8 mouse cellular contexts compared by ENCODE assay signal in genomic region chr3:41082885-41083789, GRCm38 (mm10). TPM values are rescaled to one million over a fixed set of nuclear protein-coding genes. Genes with fewer than 3 reads are reported as not detected.
A peak's percentile ranks its signal among the peaks of the same experiment; 100 is the strongest.
DNase-seq lines count a peak whose midpoint lies in the region; ATAC-seq and TF ChIP-seq lines count a peak whose summit lies in the region.

Pgrmc2 (minus strand) TSS chr3:41083046.

- peak within 1 kb of the TSS; percentile 88 for H3K4me2 ChIP-seq in heart, embryonic 11.5 days
- H3K4me2 ChIP-seq in kidney, embryonic 16.5 days (replicated peaks; ENCODE audit: low read depth, low read length) = peak within 1 kb of the TSS; percentile 71
- H3K4me2 ChIP-seq in myocyte (ENCODE audit: low read depth) = peak within 1 kb of the TSS; percentile 95

- peak; percentile 98 for ATAC-seq in heart, embryonic 11.5 days (replicated peaks; ENCODE audit: insufficient number of reproducible peaks, low FRiP score, low TSS enrichment)
- ATAC-seq in kidney, embryonic 16.5 days (ENCODE audit: low FRiP score, low TSS enrichment) = peak; percentile 98

- WGBS in heart, embryonic 11.5 days (ENCODE audit: insufficient replicate concordance) = under 1% methylated on average over 94 of the region's 95 CpGs
- WGBS in kidney, embryonic 16.5 days = under 1% methylated on average over 92 of the region's 95 CpGs
- under 1% methylated on average over 94 of the region's 95 CpGs for WGBS in liver, adult 2 months

- peaks cover 52% of the 10 kb centered on the region for H3K79me2 ChIP-seq in C2C12 (ENCODE audit: control insufficient read depth, insufficient read depth)
- H3K79me2 ChIP-seq in liver, adult 2 months (ENCODE audit: control insufficient read depth, insufficient read depth, low read length) = peaks cover 12% of the 10 kb centered on the region; the same call in 1 of the 2 replicates
- peaks cover 44% of the 10 kb centered on the region for H3K79me2 ChIP-seq in myocyte (ENCODE audit: control insufficient read depth, insufficient read depth)

- H3K9ac ChIP-seq in heart, embryonic 11.5 days (ENCODE audit: low read depth, low read length) = peak within 1 kb of the TSS; percentile 89
- H3K9ac ChIP-seq in kidney, embryonic 16.5 days (replicated peaks; ENCODE audit: low read length) = peak within 1 kb of the TSS; percentile 84
- peak within 1 kb of the TSS; percentile 95 for H3K9ac ChIP-seq in liver, adult 2 months (ENCODE audit: low read depth, low read length)

- H3K36me3 ChIP-seq in C2C12 (ENCODE audit: control insufficient read depth, insufficient read depth) (peaks cover 9% of the 10 kb centered on the region), myocyte (ENCODE audit: control insufficient read depth, insufficient read depth) (no peaks in the 10 kb centered on the region)
- peaks cover 10% of the 10 kb centered on the region for H3K36me3 ChIP-seq in erythroblast, embryonic 14.5 days (ENCODE audit: control insufficient read depth)
- no peaks in the 10 kb centered on the region for H3K36me3 ChIP-seq in heart, embryonic 11.5 days (ENCODE audit: control insufficient read depth, insufficient read depth, low read length)
- no peaks in the 10 kb centered on the region for H3K36me3 ChIP-seq in kidney, embryonic 16.5 days (ENCODE audit: insufficient read depth, low read length)
- no peaks in the 10 kb centered on the region for H3K36me3 ChIP-seq in liver, adult 2 months (ENCODE audit: control insufficient read depth, insufficient read depth, low read length)
- H3K36me3 ChIP-seq in splenic B cell, adult 2 months (ENCODE audit: control insufficient read depth, insufficient read depth, low read length, poor library complexity, severe bottlenecking) = no peaks in the 10 kb centered on the region

- TF ChIP-seq CTCF in C2C12 (IDR thresholded peaks at IDR 0.05; ENCODE audit: control insufficient read depth, insufficient read depth, insufficient read length) = no peak
- peak; percentile 10; the same call in 1 of the 2 replicates for TF ChIP-seq CTCF in brain, embryonic 14.5 days (IDR thresholded peaks at IDR 0.05; ENCODE audit: borderline replicate concordance, extremely low read depth, insufficient read depth, insufficient read length)
- no peak for TF ChIP-seq CTCF in liver, adult 2 months (IDR thresholded peaks at IDR 0.05; ENCODE audit: low read depth, low read length)

- H3K4me3 ChIP-seq in C2C12 (ENCODE audit: insufficient read depth, poor library complexity, severe bottlenecking) (peak within 1 kb of the TSS; percentile 84), myocyte (peak within 1 kb of the TSS; percentile 49)
- H3K4me3 ChIP-seq in erythroblast, embryonic 14.5 days (replicated peaks) = peak within 1 kb of the TSS; percentile 79
- peak within 1 kb of the TSS; percentile 96 for H3K4me3 ChIP-seq in heart, embryonic 11.5 days (ENCODE audit: low read depth, low read length)
- peak within 1 kb of the TSS; percentile 93 for H3K4me3 ChIP-seq in kidney, embryonic 16.5 days (ENCODE audit: low read length)
- H3K4me3 ChIP-seq in liver, adult 2 months (ENCODE audit: insufficient read depth, low read depth, low read length) = peak within 1 kb of the TSS; percentile 87

- H3K4me1 ChIP-seq in erythroblast, embryonic 14.5 days (ENCODE audit: control insufficient read depth) = peaks cover 41% of the 10 kb centered on the region
- peaks cover 11% of the 10 kb centered on the region for H3K4me1 ChIP-seq in heart, embryonic 11.5 days (ENCODE audit: control insufficient read depth, insufficient read depth, low read length)
- H3K4me1 ChIP-seq in kidney, embryonic 16.5 days (ENCODE audit: insufficient read depth, low read length) = peaks cover 17% of the 10 kb centered on the region
- H3K4me1 ChIP-seq in liver, adult 2 months (ENCODE audit: control insufficient read depth, insufficient read depth, low read length) = peaks cover 14% of the 10 kb centered on the region

- H3K27me3 ChIP-seq in C2C12 (ENCODE audit: control insufficient read depth, insufficient read depth, insufficient read length) = no peaks in the 10 kb centered on the region
- peaks cover 6% of the 10 kb centered on the region; the same call in 1 of the 2 replicates for H3K27me3 ChIP-seq in erythroblast, embryonic 14.5 days (ENCODE audit: control insufficient read depth)
- no peaks in the 10 kb centered on the region for H3K27me3 ChIP-seq in heart, embryonic 11.5 days (ENCODE audit: control insufficient read depth, insufficient read depth, low read length)
- H3K27me3 ChIP-seq in kidney, embryonic 16.5 days (ENCODE audit: insufficient read depth, low read length) = no peaks in the 10 kb centered on the region
- no peaks in the 10 kb centered on the region for H3K27me3 ChIP-seq in liver, adult 2 months (ENCODE audit: control insufficient read depth, insufficient read depth, low read length)
- H3K27me3 ChIP-seq in myocyte (ENCODE audit: control insufficient read depth, insufficient read depth, insufficient read length) = no peaks in the 10 kb centered on the region
- H3K27me3 ChIP-seq in splenic B cell, adult 2 months (ENCODE audit: control insufficient read depth, insufficient read depth, low read length, poor library complexity, severe bottlenecking) = no peaks in the 10 kb centered on the region

- H3K79me3 ChIP-seq in C2C12 (ENCODE audit: low read depth) = peaks cover 40% of the 10 kb centered on the region

- H3K27ac ChIP-seq in heart, embryonic 11.5 days (ENCODE audit: low read depth, low read length) = peak within 1 kb of the TSS; percentile 91
- H3K27ac ChIP-seq in kidney, embryonic 16.5 days (ENCODE audit: low read length) = peak within 1 kb of the TSS; percentile 82
- H3K27ac ChIP-seq in liver, adult 2 months (replicated peaks; ENCODE audit: insufficient read depth, low read depth, low read length) = peak within 1 kb of the TSS; percentile 91

- TF ChIP-seq POLR2A in brain, embryonic 14.5 days (IDR thresholded peaks at IDR 0.05; ENCODE audit: borderline replicate concordance, extremely low read depth, insufficient read depth, insufficient read length, poor library complexity, severe bottlenecking) = peak; percentile 92
- TF ChIP-seq POLR2A in liver, adult 2 months (IDR thresholded peaks at IDR 0.05; ENCODE audit: extremely low read depth, insufficient read depth, low read length) = peak; percentile 94
- peak; percentile 98 for TF ChIP-seq POLR2A in myocyte (IDR thresholded peaks at IDR 0.05; ENCODE audit: insufficient read length, low read depth)

- H3ac ChIP-seq in C2C12 (ENCODE audit: control insufficient read depth, insufficient read length, low read depth) (peak within 1 kb of the TSS; percentile 95), myocyte (ENCODE audit: control insufficient read depth, insufficient read length) (peak within 1 kb of the TSS; percentile 72)

- peak; percentile 100 for DNase-seq in brain, embryonic 14.5 days (ENCODE audit: low read depth)
- peak; percentile 92 for DNase-seq in liver, adult 2 months (ENCODE audit: extremely low read depth, low read depth, low spot score)
- peak; percentile 100 for DNase-seq in splenic B cell, adult 2 months (ENCODE audit: low read depth, low spot score)

- no peaks in the 10 kb centered on the region for H3K9me3 ChIP-seq in erythroblast, embryonic 14.5 days (ENCODE audit: control insufficient read depth, low read length)
- no peaks in the 10 kb centered on the region for H3K9me3 ChIP-seq in heart, embryonic 11.5 days (replicated peaks; ENCODE audit: control insufficient read depth, low read length)
- H3K9me3 ChIP-seq in kidney, embryonic 16.5 days (ENCODE audit: low read length) = no peaks in the 10 kb centered on the region

TF ChIP-seq in C2C12, 6 proteins besides CTCF, POLR2A, EP300 and RAD21:
- TF ChIP-seq USF1 (IDR thresholded peaks at IDR 0.05; ENCODE audit: low read depth) (peak; percentile 83), MYOD1 (IDR thresholded peaks at IDR 0.05; ENCODE audit: control insufficient read depth, insufficient read length, low read depth) (no peak), MAX (IDR thresholded peaks at IDR 0.05) (peak; percentile 20)

TF ChIP-seq in myocyte, 11 proteins besides CTCF, POLR2A, EP300 and RAD21:
- TF ChIP-seq CEBPB (IDR thresholded peaks at IDR 0.05; ENCODE audit: insufficient read depth, poor library complexity, severe bottlenecking) (no peak), POLR2AphosphoS2 (IDR thresholded peaks at IDR 0.05; ENCODE audit: insufficient read length, low read depth) (peak; percentile 96), MYOD1 (IDR thresholded peaks at IDR 0.05; ENCODE audit: control insufficient read depth in 1 of 3, insufficient read length in 2 of 3, low read depth in 2 of 3) (no peak), MYOG (IDR thresholded peaks at IDR 0.05; ENCODE audit: control insufficient read depth in 1 of 3, insufficient read depth in 1 of 3, insufficient read length in 2 of 3, low read depth in 2 of 3) (peak in 1 of 3 experiments; percentile 13), USF1 (IDR thresholded peaks at IDR 0.05; ENCODE audit: low read depth) (peak; percentile 77), E2F4 (IDR thresholded peaks at IDR 0.05; ENCODE audit: insufficient read depth) (no peak), REST (IDR thresholded peaks at IDR 0.05; ENCODE audit: insufficient read depth, insufficient read length) (no peak), MAX (IDR thresholded peaks at IDR 0.05; ENCODE audit: low read depth) (no peak), TCF12 (IDR thresholded peaks at IDR 0.05; ENCODE audit: insufficient read depth, poor library complexity, severe bottlenecking) (no peak), TCF3 (IDR thresholded peaks at IDR 0.05; ENCODE audit: insufficient read length, low read depth) (no peak), SRF (IDR thresholded peaks at IDR 0.05; ENCODE audit: control insufficient read depth, insufficient read length, low read depth) (peak; percentile 51)

RNA-seq across cellular contexts. Expression of gene Pgrmc2, which starts in this region (rescaled TPM):
- polyA plus RNA-seq in C2C12 (2012; fragmentation: generic; extraction: Trizol) (39.8 TPM), myocyte (2012; fragmentation: generic; extraction: Trizol) (58.1 TPM)
- 25.5 and 29.2 TPM in 2 replicates for polyA plus RNA-seq in brain, embryonic 14.5 days (2012; rRNA removed)
- 1.9 and 2.0 TPM in 2 replicates for polyA plus RNA-seq in erythroblast, embryonic 14.5 days (2012)
- polyA plus RNA-seq in heart, embryonic 11.5 days (2014; fragmentation: Nextera tagmentation; extraction: Ambion mirVana) = 29.5 and 30.9 TPM in 2 replicates
- polyA plus RNA-seq in kidney, embryonic 16.5 days (2015; fragmentation: Nextera tagmentation; extraction: Ambion mirVana) = 35.9 and 39.3 TPM in 2 replicates
- total RNA-seq in liver, adult 2 months (2014; rRNA removed) = 18.3 and 21.2 TPM in 2 replicates
- polyA plus RNA-seq in liver, adult 2 months (2012; rRNA removed) = 19.9 and 24.5 TPM in 2 replicates

Comparison
In these comparisons a context has a peak if more than half of its experiments do, and no peak if none do; other contexts are left out.
1. Peak in every context shown above with its lines: DNase-seq, ATAC-seq, H3K4me3 ChIP-seq and H3K27ac ChIP-seq.